In genomic region chr17:24513609-24514008, GRCm38 (mm10) we compare ENCODE assay signal across 8 mouse cellular contexts. TPM values are rescaled to one million over a fixed set of nuclear protein-coding genes. Genes with fewer than 3 reads are reported as not detected.
DNase-seq lines count a peak whose midpoint lies in the region; ATAC-seq and TF ChIP-seq lines count a peak whose summit lies in the region.

No protein-coding gene starts in this region.

- no peaks in the 10 kb centered on the region for H3K9me3 ChIP-seq in heart, embryonic 10.5 days
- H3K9me3 ChIP-seq in forebrain, postnatal 0 days (ENCODE audit: low read length), result no peaks in the 10 kb centered on the region
- no peaks in the 10 kb centered on the region for H3K9me3 ChIP-seq in intestine, embryonic 16.5 days (ENCODE audit: control insufficient read depth, low read length)
- no peaks in the 10 kb centered on the region for H3K9me3 ChIP-seq in limb, embryonic 11.5 days (ENCODE audit: control insufficient read depth, low read length)
- H3K9me3 ChIP-seq in midbrain, embryonic 16.5 days (replicated peaks; ENCODE audit: control insufficient read depth, low read length, poor library complexity, severe bottlenecking), result no peaks in the 10 kb centered on the region

- no peak overlapping the region for H3K9ac ChIP-seq in forebrain, postnatal 0 days
- H3K9ac ChIP-seq in intestine, embryonic 16.5 days (ENCODE audit: low read depth, low read length), result no peak overlapping the region
- no peak overlapping the region for H3K9ac ChIP-seq in limb, embryonic 11.5 days (ENCODE audit: low read length)
- H3K9ac ChIP-seq in midbrain, embryonic 16.5 days (ENCODE audit: low read depth, low read length), result no peak overlapping the region

- no peaks in the 10 kb centered on the region for H3K27me3 ChIP-seq in heart, embryonic 10.5 days (ENCODE audit: insufficient read depth, poor library complexity, severe bottlenecking)
- no peaks in the 10 kb centered on the region for H3K27me3 ChIP-seq in forebrain, postnatal 0 days (ENCODE audit: insufficient read depth, low read length)
- no peaks in the 10 kb centered on the region for H3K27me3 ChIP-seq in intestine, embryonic 16.5 days (replicated peaks; ENCODE audit: control insufficient read depth, insufficient read depth, low read length)
- no peaks in the 10 kb centered on the region for H3K27me3 ChIP-seq in limb, embryonic 11.5 days (ENCODE audit: control insufficient read depth, insufficient read depth, low read length)
- H3K27me3 ChIP-seq in midbrain, embryonic 16.5 days (ENCODE audit: control insufficient read depth, insufficient read depth, low read depth, low read length), result no peaks in the 10 kb centered on the region

- TF ChIP-seq CTCF in brain, embryonic 14.5 days (IDR thresholded peaks at IDR 0.05; ENCODE audit: borderline replicate concordance, extremely low read depth, insufficient read depth, insufficient read length), result peak; percentile 82
- TF ChIP-seq CTCF in forebrain, postnatal 0 days (IDR thresholded peaks at IDR 0.05; ENCODE audit: low read depth), result peak; percentile 79

- DNase-seq in heart, adult 11 months, result peak; percentile 94
- no peak for DNase-seq in heart, embryonic 10.5 days (ENCODE audit: low spot score)
- DNase-seq in brain, embryonic 14.5 days (ENCODE audit: low read depth), result peak; percentile 72
- peak; percentile 70 for DNase-seq in forebrain, postnatal 0 days
- peak; percentile 74 for DNase-seq in limb, embryonic 11.5 days (ENCODE audit: low spot score)
- DNase-seq in c-Kit-positive CD71-positive TER-119-positive erythroid progenitor cells, embryonic 14.5 days (ENCODE audit: low spot score), result no peak

- H3K27ac ChIP-seq in heart, embryonic 10.5 days, result no peak overlapping the region
- no peak overlapping the region for H3K27ac ChIP-seq in forebrain, postnatal 0 days (ENCODE audit: low read depth, low read length)
- H3K27ac ChIP-seq in intestine, embryonic 16.5 days (ENCODE audit: low read length), result no peak overlapping the region
- no peak overlapping the region for H3K27ac ChIP-seq in limb, embryonic 11.5 days (replicated peaks; ENCODE audit: low read depth, low read length)
- H3K27ac ChIP-seq in midbrain, embryonic 16.5 days (ENCODE audit: low read length), result no peak overlapping the region

- no peak overlapping the region for H3K4me3 ChIP-seq in heart, embryonic 10.5 days
- H3K4me3 ChIP-seq in forebrain, postnatal 0 days (ENCODE audit: low read depth, low read length), result no peak overlapping the region
- H3K4me3 ChIP-seq in intestine, embryonic 16.5 days (ENCODE audit: low read length), result no peak overlapping the region
- H3K4me3 ChIP-seq in limb, embryonic 11.5 days (ENCODE audit: low read depth, low read length), result no peak overlapping the region
- no peak overlapping the region for H3K4me3 ChIP-seq in midbrain, embryonic 16.5 days (ENCODE audit: low read depth, low read length)

- no peak overlapping the region for H3K4me2 ChIP-seq in forebrain, postnatal 0 days (ENCODE audit: low read depth)
- H3K4me2 ChIP-seq in intestine, embryonic 16.5 days (ENCODE audit: low read depth, low read length), result no peak overlapping the region
- no peak overlapping the region for H3K4me2 ChIP-seq in limb, embryonic 11.5 days (ENCODE audit: low read depth, severe bottlenecking)
- no peak overlapping the region for H3K4me2 ChIP-seq in midbrain, embryonic 16.5 days (ENCODE audit: low read length)

- 54% methylated on average over 5 of the region's 5 CpGs for WGBS in heart, embryonic 10.5 days
- WGBS in forebrain, postnatal 0 days, result 51% methylated on average over 5 of the region's 5 CpGs
- 47% methylated on average over 5 of the region's 5 CpGs for WGBS in intestine, embryonic 16.5 days
- 64% methylated on average over 5 of the region's 5 CpGs for WGBS in limb, embryonic 11.5 days
- 51% methylated on average over 5 of the region's 5 CpGs for WGBS in midbrain, embryonic 16.5 days

- peaks cover 11% of the 10 kb centered on the region; the same call in 1 of the 2 replicates for H3K4me1 ChIP-seq in heart, embryonic 10.5 days
- no peaks in the 10 kb centered on the region for H3K4me1 ChIP-seq in forebrain, postnatal 0 days (ENCODE audit: insufficient read depth)
- H3K4me1 ChIP-seq in intestine, embryonic 16.5 days (ENCODE audit: control insufficient read depth, insufficient read depth, low read length), result no peaks in the 10 kb centered on the region
- H3K4me1 ChIP-seq in limb, embryonic 11.5 days (ENCODE audit: control insufficient read depth, insufficient read depth, low read length), result no peaks in the 10 kb centered on the region
- H3K4me1 ChIP-seq in midbrain, embryonic 16.5 days (ENCODE audit: control insufficient read depth, insufficient read depth, low read length), result no peaks in the 10 kb centered on the region

- peak; percentile 74 for ATAC-seq in forebrain, postnatal 0 days
- ATAC-seq in intestine, embryonic 16.5 days, result peak; percentile 61
- 0 out of 2 replicates have a peak, but pooled peaks have one; percentile 40 for ATAC-seq in limb, embryonic 11.5 days (ENCODE audit: insufficient number of reproducible peaks, low FRiP score, low TSS enrichment, low read depth)
- peak; percentile 58; the same call in 1 of the 2 replicates for ATAC-seq in midbrain, embryonic 16.5 days

- TF ChIP-seq POLR2A in brain, embryonic 14.5 days (IDR thresholded peaks at IDR 0.05; ENCODE audit: borderline replicate concordance, extremely low read depth, insufficient read depth, insufficient read length, poor library complexity, severe bottlenecking), result no peak

- H3K36me3 ChIP-seq in heart, embryonic 10.5 days, result peaks cover 98% of the 10 kb centered on the region
- peaks cover 92% of the 10 kb centered on the region for H3K36me3 ChIP-seq in forebrain, postnatal 0 days (ENCODE audit: insufficient read depth)
- peaks cover 28% of the 10 kb centered on the region for H3K36me3 ChIP-seq in intestine, embryonic 16.5 days (ENCODE audit: control insufficient read depth, insufficient read depth, low read length)
- peaks cover 22% of the 10 kb centered on the region for H3K36me3 ChIP-seq in limb, embryonic 11.5 days (ENCODE audit: control insufficient read depth, insufficient read depth, low read length)
- H3K36me3 ChIP-seq in midbrain, embryonic 16.5 days (ENCODE audit: control insufficient read depth, insufficient read depth, low read length), result peaks cover 49% of the 10 kb centered on the region

RNA-seq across cellular contexts. Expression of gene Traf7, which starts 14.1 kb away (rescaled TPM):
- 93.5 and 95.9 TPM in 2 replicates for polyA plus RNA-seq in heart, embryonic 10.5 days (2016; fragmentation: Nextera tagmentation; extraction: Ambion mirVana)
- 310 and 422 TPM in 2 replicates for polyA plus RNA-seq in brain, embryonic 14.5 days (2012; rRNA removed)
- total RNA-seq in forebrain, postnatal 0 days (2014; rRNA removed), result 145 and 168 TPM in 2 replicates
- 81.4 and 82.0 TPM in 2 replicates for polyA plus RNA-seq in forebrain, postnatal 0 days (2015; fragmentation: Nextera tagmentation; extraction: Ambion mirVana)
- 81.9 and 87.6 TPM in 2 replicates for polyA plus RNA-seq in intestine, embryonic 16.5 days (2015; fragmentation: Nextera tagmentation; extraction: Ambion mirVana)
- polyA plus RNA-seq in limb, embryonic 11.5 days (2014; fragmentation: Nextera tagmentation; extraction: Ambion mirVana), result 89.3 and 102 TPM in 2 replicates
- 103 and 104 TPM in 2 replicates for polyA plus RNA-seq in midbrain, embryonic 16.5 days (2015; fragmentation: Nextera tagmentation; extraction: Ambion mirVana)

RNA-seq across cellular contexts. Expression of gene Rab26, which starts 20.4 kb away (rescaled TPM):
- 1.3 and 2.3 TPM in 2 replicates for polyA plus RNA-seq in heart, embryonic 10.5 days (2016; fragmentation: Nextera tagmentation; extraction: Ambion mirVana)
- polyA plus RNA-seq in brain, embryonic 14.5 days (2012; rRNA removed), result 3.2 and 5.6 TPM in 2 replicates
- 5.0 and 7.1 TPM in 2 replicates for total RNA-seq in forebrain, postnatal 0 days (2014; rRNA removed)
- 10.1 and 12.4 TPM in 2 replicates for polyA plus RNA-seq in forebrain, postnatal 0 days (2015; fragmentation: Nextera tagmentation; extraction: Ambion mirVana)
- 5.2 and 6.6 TPM in 2 replicates for polyA plus RNA-seq in intestine, embryonic 16.5 days (2015; fragmentation: Nextera tagmentation; extraction: Ambion mirVana)
- polyA plus RNA-seq in limb, embryonic 11.5 days (2014; fragmentation: Nextera tagmentation; extraction: Ambion mirVana), result 1.8 and 3.1 TPM in 2 replicates
- polyA plus RNA-seq in midbrain, embryonic 16.5 days (2015; fragmentation: Nextera tagmentation; extraction: Ambion mirVana), result 9.1 and 14.7 TPM in 2 replicates

RNA-seq across cellular contexts. Expression of gene Caskin1, which starts 25.2 kb away (rescaled TPM):
- 0.71 and 1.4 TPM in 2 replicates for polyA plus RNA-seq in heart, embryonic 10.5 days (2016; fragmentation: Nextera tagmentation; extraction: Ambion mirVana)
- 91.5 and 142 TPM in 2 replicates for polyA plus RNA-seq in brain, embryonic 14.5 days (2012; rRNA removed)
- 90.0 and 113 TPM in 2 replicates for total RNA-seq in forebrain, postnatal 0 days (2014; rRNA removed)
- polyA plus RNA-seq in forebrain, postnatal 0 days (2015; fragmentation: Nextera tagmentation; extraction: Ambion mirVana), result 14.9 and 25.3 TPM in 2 replicates
- 1.1 and 1.4 TPM in 2 replicates for polyA plus RNA-seq in intestine, embryonic 16.5 days (2015; fragmentation: Nextera tagmentation; extraction: Ambion mirVana)
- polyA plus RNA-seq in limb, embryonic 11.5 days (2014; fragmentation: Nextera tagmentation; extraction: Ambion mirVana), result 2.3 and 2.5 TPM in 2 replicates
- 43.6 and 45.7 TPM in 2 replicates for polyA plus RNA-seq in midbrain, embryonic 16.5 days (2015; fragmentation: Nextera tagmentation; extraction: Ambion mirVana)

RNA-seq across cellular contexts. Expression of gene Mlst8, which starts 34.7 kb away (rescaled TPM):
- 22.3 and 22.7 TPM in 2 replicates for polyA plus RNA-seq in heart, embryonic 10.5 days (2016; fragmentation: Nextera tagmentation; extraction: Ambion mirVana)
- polyA plus RNA-seq in brain, embryonic 14.5 days (2012; rRNA removed), result 47.1 and 53.7 TPM in 2 replicates
- 36.5 and 45.5 TPM in 2 replicates for total RNA-seq in forebrain, postnatal 0 days (2014; rRNA removed)
- 23.9 and 28.2 TPM in 2 replicates for polyA plus RNA-seq in forebrain, postnatal 0 days (2015; fragmentation: Nextera tagmentation; extraction: Ambion mirVana)
- 25.1 and 26.0 TPM in 2 replicates for polyA plus RNA-seq in intestine, embryonic 16.5 days (2015; fragmentation: Nextera tagmentation; extraction: Ambion mirVana)
- polyA plus RNA-seq in limb, embryonic 11.5 days (2014; fragmentation: Nextera tagmentation; extraction: Ambion mirVana), result 30.3 and 36.2 TPM in 2 replicates
- 36.5 and 37.2 TPM in 2 replicates for polyA plus RNA-seq in midbrain, embryonic 16.5 days (2015; fragmentation: Nextera tagmentation; extraction: Ambion mirVana)

RNA-seq across cellular contexts. Expression of gene Pkd1, which starts 36.0 kb away (rescaled TPM):
- polyA plus RNA-seq in heart, embryonic 10.5 days (2016; fragmentation: Nextera tagmentation; extraction: Ambion mirVana), result 12.3 and 13.9 TPM in 2 replicates
- polyA plus RNA-seq in brain, embryonic 14.5 days (2012; rRNA removed), result 65.9 and 74.2 TPM in 2 replicates
- 48.9 and 58.8 TPM in 2 replicates for total RNA-seq in forebrain, postnatal 0 days (2014; rRNA removed)
- polyA plus RNA-seq in forebrain, postnatal 0 days (2015; fragmentation: Nextera tagmentation; extraction: Ambion mirVana), result 4.9 and 8.9 TPM in 2 replicates
- 12.2 and 13.5 TPM in 2 replicates for polyA plus RNA-seq in intestine, embryonic 16.5 days (2015; fragmentation: Nextera tagmentation; extraction: Ambion mirVana)
- polyA plus RNA-seq in limb, embryonic 11.5 days (2014; fragmentation: Nextera tagmentation; extraction: Ambion mirVana), result 20.8 and 22.5 TPM in 2 replicates
- 20.1 and 22.4 TPM in 2 replicates for polyA plus RNA-seq in midbrain, embryonic 16.5 days (2015; fragmentation: Nextera tagmentation; extraction: Ambion mirVana)

Comparison
In these comparisons a context has a peak if more than half of its experiments do, and no peak if none do; other contexts are left out.
1. DNase-seq: peak in heart, adult 11 months (single experiment), brain, embryonic 14.5 days (single experiment), forebrain, postnatal 0 days (single experiment) and limb, embryonic 11.5 days (single experiment); none in heart, embryonic 10.5 days (single experiment) and c-Kit-positive CD71-positive TER-119-positive erythroid progenitor cells, embryonic 14.5 days (single experiment).
2. Peak in every context shown above with its lines, with median percentiles within 50 percentile points of each other: ATAC-seq.